Mouse (Mus musculus) stomach, postnatal 0 days (tissue): ENCODE measurements around the gene Trank1.

Source experiments
- CTCF ChIP-seq: IDR thresholded peaks from 2 replicates; pipeline ENCODE4 v1.5.1; 2016; ENCODE audit warnings: antibody characterized with exemption, low read depth, mild to moderate bottlenecking, moderate library complexity
- EP300 ChIP-seq: optimal IDR thresholded peaks from 2 replicates; pipeline ENCODE3; 2016; ENCODE audit warnings: antibody characterized with exemption

GRCm38 (mm10) chr9:111355041-111355440 is 43.5 kb downstream of the Trank1 start:
- TF ChIP-seq CTCF (no peak), EP300 (no peak)
